Mouse (Mus musculus) limb, embryonic 13.5 days (tissue): ENCODE measurements around the gene Mast4. TPM values are rescaled to one million over a fixed set of nuclear protein-coding genes. Genes with fewer than 3 reads are reported as not detected.
"Not testable (repeated sequence)": the region's sequence is repeated elsewhere in the genome, so short reads cannot be mapped to it uniquely, and the experiment has no call there.

Experiments used
- ATAC-seq: fragments of 200-750 bp; cut with Nextera tagmentation; 2 replicates; pipeline ENCODE4 v1.8.0; 2017; ENCODE audit warnings: low read depth, moderate number of reproducible peaks, moderate TSS enrichment; ENCODE audit not compliant: low FRiP score
- H3K27ac ChIP-seq: fragments of 300-500 bp; sonication (generic); 2 replicates; pipeline ENCODE4 v1.5.1; 2015; ENCODE audit warnings: inconsistent platforms, mild to moderate bottlenecking, moderate library complexity
- H3K27me3 ChIP-seq: fragments of 300-500 bp; sonication (generic); 2 replicates; pipeline ENCODE4 v1.6.1; 2015; ENCODE audit warnings: mild to moderate bottlenecking, inconsistent platforms
- H3K36me3 ChIP-seq: fragments of 300-500 bp; sonication (generic); 2 replicates; pipeline ENCODE4 v1.6.1; 2015; ENCODE audit warnings: inconsistent platforms, mild to moderate bottlenecking, moderate library complexity
- H3K4me1 ChIP-seq: fragments of 300-500 bp; sonication (generic); 2 replicates; pipeline ENCODE4 v1.6.1; 2015; ENCODE audit warnings: inconsistent platforms
- H3K4me2 ChIP-seq: fragments of 300-500 bp; sonication (generic); replicated peaks from 2 replicates; pipeline ENCODE4 v1.6.1; 2015; ENCODE audit warnings: inconsistent platforms, mild to moderate bottlenecking, moderate library complexity
- H3K4me3 ChIP-seq: fragments of 300-500 bp; sonication (generic); 2 replicates; pipeline ENCODE4 v1.5.1; 2015; ENCODE audit warnings: moderate library complexity, mild to moderate bottlenecking, inconsistent platforms
- H3K9ac ChIP-seq: fragments of 300-500 bp; sonication (generic); 2 replicates; pipeline ENCODE4 v1.6.1; 2015; ENCODE audit warnings: mild to moderate bottlenecking, inconsistent platforms
- H3K9me3 ChIP-seq: fragments of 300-500 bp; sonication (generic); 2 replicates; pipeline ENCODE4 v1.6.1; 2016; ENCODE audit warnings: inconsistent platforms
- WGBS: fragments of 180-500 bp; shearing (Covaris S2); methylation state at CpG from one replicate; pipeline ENCODE4 v1.1.7; 2015; 5-methylcytosine and 5-hydroxymethylcytosine counted together
- polyA plus RNA-seq: library from polyadenylated mRNA; unstranded; fragments of >200 nt; fragmentation: Nextera tagmentation; extraction: Ambion mirVana; gene quantifications from 2 replicates; pipeline ENCODE4 v1.2.1, GENCODE M21; 2015

Gene Mast4
- 23.2 and 27.9 TPM in 2 replicates for polyA plus RNA-seq

- peaks cover 61% of the 10 kb centered on the region for H3K27me3 ChIP-seq
- no peaks in the 10 kb centered on the region for H3K36me3 ChIP-seq
- peak; percentile 95 for ATAC-seq
- H3K9ac ChIP-seq, result peak within 1 kb of the TSS; percentile 75
- H3K9me3 ChIP-seq, result no peaks in the 10 kb centered on the region
- peak within 1 kb of the TSS; percentile 84 for H3K4me2 ChIP-seq
- no peak within 1 kb of the TSS for H3K27ac ChIP-seq
- H3K4me1 ChIP-seq, result peaks cover 16% of the 10 kb centered on the region
- WGBS, result under 1% methylated on average over 41 of the region's 44 CpGs
- peak within 1 kb of the TSS; percentile 67 for H3K4me3 ChIP-seq
These were observed at the start of gene Mast4 for GRCm38 (mm10) chr13:103334392-103334686. Gene Mast4 (minus strand): TSS chr13:103334497.

GRCm38 (mm10) chr13:103374495-103374894, 40.2 kb upstream of the Mast4 start:
- H3K4me2 ChIP-seq, result no peak overlapping the region
- H3K9ac ChIP-seq, result no peak overlapping the region
- no peak overlapping the region for H3K27ac ChIP-seq
- ATAC-seq, result no peak
- H3K4me3 ChIP-seq, result no peak overlapping the region
- no peaks in the 10 kb centered on the region for H3K4me1 ChIP-seq
- 42% methylated on average over 1 of the region's 1 CpGs for WGBS
- no peaks in the 10 kb centered on the region for H3K36me3 ChIP-seq
- H3K27me3 ChIP-seq, result no peaks in the 10 kb centered on the region
- no peaks in the 10 kb centered on the region for H3K9me3 ChIP-seq

GRCm38 (mm10) chr13:103369194-103369593, 34.9 kb upstream of the Mast4 start:
- ATAC-seq, result no peak
- Histone ChIP-seq H3K4me1 (no peaks in the 10 kb centered on the region), H3K9me3 (no peaks in the 10 kb centered on the region), H3K9ac (no peak overlapping the region), H3K36me3 (no peaks in the 10 kb centered on the region), H3K27ac (no peak overlapping the region), H3K4me3 (no peak overlapping the region), H3K27me3 (no peaks in the 10 kb centered on the region), H3K4me2 (no peak overlapping the region)
- WGBS, result 76% methylated on average over 7 of the region's 7 CpGs

GRCm38 (mm10) chr13:103363181-103363580, 28.9 kb upstream of the Mast4 start:
- no peak for ATAC-seq
- H3K4me3 ChIP-seq, result no peak overlapping the region
- no peak overlapping the region for H3K4me2 ChIP-seq
- 68% methylated on average over 10 of the region's 10 CpGs for WGBS
- no peaks in the 10 kb centered on the region for H3K36me3 ChIP-seq
- no peak overlapping the region for H3K27ac ChIP-seq
- no peaks in the 10 kb centered on the region for H3K9me3 ChIP-seq
- H3K27me3 ChIP-seq, result no peaks in the 10 kb centered on the region
- no peak overlapping the region for H3K9ac ChIP-seq
- peaks cover 3% of the 10 kb centered on the region; the same call in 1 of the 2 replicates for H3K4me1 ChIP-seq

GRCm38 (mm10) chr13:103357415-103357814, 23.1 kb upstream of the Mast4 start:
- ATAC-seq, H3K9ac ChIP-seq, H3K4me3 ChIP-seq, H3K27me3 ChIP-seq, H3K4me2 ChIP-seq, H3K27ac ChIP-seq, H3K36me3 ChIP-seq, H3K9me3 ChIP-seq, H3K4me1 ChIP-seq: not testable (repeated sequence)
- 96% methylated on average over 16 of the region's 16 CpGs for WGBS

- not testable (repeated sequence) for H3K9ac ChIP-seq, H3K27me3 ChIP-seq, H3K9me3 ChIP-seq, H3K4me2 ChIP-seq, H3K36me3 ChIP-seq, H3K4me3 ChIP-seq, H3K27ac ChIP-seq, H3K4me1 ChIP-seq, ATAC-seq
- 95% methylated on average over 5 of the region's 6 CpGs for WGBS
These were observed 22.6 kb upstream of the Mast4 start for GRCm38 (mm10) chr13:103356909-103357308.

- Histone ChIP-seq H3K4me3 (no peak overlapping the region), H3K4me2 (no peak overlapping the region), H3K27ac (no peak overlapping the region), H3K9me3 (no peaks in the 10 kb centered on the region), H3K9ac (no peak overlapping the region), H3K4me1 (no peaks in the 10 kb centered on the region), H3K36me3 (no peaks in the 10 kb centered on the region), H3K27me3 (no peaks in the 10 kb centered on the region)
- WGBS, result 72% methylated on average over 3 of the region's 3 CpGs
- ATAC-seq, result no peak
These were observed 20.4 kb upstream of the Mast4 start for GRCm38 (mm10) chr13:103354737-103355136.

- no peaks in the 10 kb centered on the region for H3K9me3 ChIP-seq
- no peak overlapping the region for H3K9ac ChIP-seq
- H3K4me3 ChIP-seq, result no peak overlapping the region
- H3K4me1 ChIP-seq, result no peaks in the 10 kb centered on the region
- H3K4me2 ChIP-seq, result no peak overlapping the region
- H3K27me3 ChIP-seq, result no peaks in the 10 kb centered on the region
- no peak for ATAC-seq
- no peak overlapping the region for H3K27ac ChIP-seq
- 94% methylated on average over 8 of the region's 8 CpGs for WGBS
- H3K36me3 ChIP-seq, result no peaks in the 10 kb centered on the region
These were observed 10.5 kb upstream of the Mast4 start for GRCm38 (mm10) chr13:103344749-103345148.

GRCm38 (mm10) chr13:103344006-103344720, 9.9 kb upstream of the Mast4 start:
- no peak overlapping the region for H3K4me3 ChIP-seq
- no peak overlapping the region for H3K9ac ChIP-seq
- no peaks in the 10 kb centered on the region for H3K9me3 ChIP-seq
- no peaks in the 10 kb centered on the region for H3K36me3 ChIP-seq
- no peaks in the 10 kb centered on the region for H3K27me3 ChIP-seq
- ATAC-seq, result no peak
- H3K4me1 ChIP-seq, result no peaks in the 10 kb centered on the region
- no peak overlapping the region for H3K4me2 ChIP-seq
- H3K27ac ChIP-seq, result no peak overlapping the region
- whole genome bisulfite sequencing, result 79% methylated on average over 8 of the region's 8 CpGs

- ATAC-seq, result no peak
- 75% methylated on average over 4 of the region's 4 CpGs for WGBS
These were observed 6.7 kb upstream of the Mast4 start for GRCm38 (mm10) chr13:103341031-103341430.

GRCm38 (mm10) chr13:103338616-103339015, 4.3 kb upstream of the Mast4 start:
- Histone ChIP-seq H3K27ac (no peak overlapping the region), H3K36me3 (no peaks in the 10 kb centered on the region), H3K27me3 (peaks cover 30% of the 10 kb centered on the region), H3K9ac (no peak overlapping the region), H3K4me3 (no peak overlapping the region), H3K4me2 (no peak overlapping the region), H3K9me3 (no peaks in the 10 kb centered on the region), H3K4me1 (peaks cover 6% of the 10 kb centered on the region)
- WGBS, result 77% methylated on average over 2 of the region's 2 CpGs
- ATAC-seq, result no peak

More at GRCm38 (mm10) chr13:103341031-103341430, 6.7 kb upstream of the Mast4 start:
- no peak overlapping the region for H3K4me3 ChIP-seq
- H3K27me3 ChIP-seq, result peaks cover 12% of the 10 kb centered on the region
- no peaks in the 10 kb centered on the region for H3K4me1 ChIP-seq
- no peaks in the 10 kb centered on the region for H3K9me3 ChIP-seq
- no peak overlapping the region for H3K27ac ChIP-seq
- H3K9ac ChIP-seq, result no peak overlapping the region
- no peak overlapping the region for H3K4me2 ChIP-seq
- H3K36me3 ChIP-seq, result no peaks in the 10 kb centered on the region

- H3K9me3 ChIP-seq, result no peaks in the 10 kb centered on the region
- no peaks in the 10 kb centered on the region for H3K36me3 ChIP-seq
- H3K27ac ChIP-seq, result no peak overlapping the region
- no peak overlapping the region for H3K4me2 ChIP-seq
- peaks cover 52% of the 10 kb centered on the region for H3K27me3 ChIP-seq
- H3K4me3 ChIP-seq, result no peak overlapping the region
- no peak overlapping the region for H3K9ac ChIP-seq
- ATAC-seq, result no peak
- whole genome bisulfite sequencing, result 28% methylated on average over 5 of the region's 5 CpGs
- H3K4me1 ChIP-seq, result peaks cover 16% of the 10 kb centered on the region
These were observed 1.9 kb upstream of the Mast4 start for GRCm38 (mm10) chr13:103336237-103336636.
